Mouse (Mus musculus): ENCODE data around the gene Lrfn2. TPM values are rescaled to one million over a fixed set of nuclear protein-coding genes. Genes with fewer than 3 reads are reported as not detected.
A peak's percentile ranks its signal among the peaks of the same experiment; 100 is the strongest.

Lrfn2 gene
- total and polyA plus RNA-seq, 2 experiments from 2014 or later = 16.5 to 28.7 TPM

GRCm38 (mm10) chr17:48922905-48923304, 9.3 kb upstream of the Lrfn2 start:
- no peak overlapping the region for H3K4me2 ChIP-seq (ENCODE audit: low read depth)
- 93% methylated on average over 2 of the region's 2 CpGs for WGBS
- TF ChIP-seq CTCF (IDR thresholded peaks at IDR 0.05; ENCODE audit: low read depth) = no peak
- no peaks in the 10 kb centered on the region for H3K4me1 ChIP-seq (ENCODE audit: insufficient read depth)
- H3K27me3 ChIP-seq (ENCODE audit: insufficient read depth, low read length) = no peaks in the 10 kb centered on the region
- ATAC-seq = no peak
- no peak overlapping the region for H3K27ac ChIP-seq (ENCODE audit: low read depth, low read length)
- no peak for DNase-seq
- H3K9me3 ChIP-seq (ENCODE audit: low read length) = no peaks in the 10 kb centered on the region
- no peak overlapping the region for H3K4me3 ChIP-seq (ENCODE audit: low read depth, low read length)
- no peaks in the 10 kb centered on the region for H3K36me3 ChIP-seq (ENCODE audit: insufficient read depth)
- no peak overlapping the region for H3K9ac ChIP-seq

- Histone ChIP-seq H3K4me1 (ENCODE audit: insufficient read depth) (no peaks in the 10 kb centered on the region), H3K27me3 (ENCODE audit: insufficient read depth, low read length) (no peaks in the 10 kb centered on the region), H3K4me2 (ENCODE audit: low read depth) (no peak overlapping the region), H3K36me3 (ENCODE audit: insufficient read depth) (no peaks in the 10 kb centered on the region), H3K4me3 (ENCODE audit: low read depth, low read length) (no peak overlapping the region), H3K9me3 (ENCODE audit: low read length) (no peaks in the 10 kb centered on the region), H3K27ac (ENCODE audit: low read depth, low read length) (no peak overlapping the region), H3K9ac (no peak overlapping the region)
- DNase-seq = no peak
- no peak for TF ChIP-seq CTCF (IDR thresholded peaks at IDR 0.05; ENCODE audit: low read depth)
- 86% methylated on average over 9 of the region's 9 CpGs for WGBS
- ATAC-seq = no peak
These were observed 6.8 kb upstream of the Lrfn2 start for GRCm38 (mm10) chr17:48925426-48925825.

GRCm38 (mm10) chr17:48930994-48931393, 1.2 kb upstream of the Lrfn2 start:
- peak; percentile 60 for TF ChIP-seq CTCF (IDR thresholded peaks at IDR 0.05; ENCODE audit: low read depth)
- ATAC-seq (no peak), DNase-seq (peak; percentile 37)
- H3K36me3 ChIP-seq (ENCODE audit: insufficient read depth) = no peaks in the 10 kb centered on the region
- H3K4me2 ChIP-seq (ENCODE audit: low read depth) = peak overlapping the region; percentile 70
- 59% methylated on average over 10 of the region's 10 CpGs for whole genome bisulfite sequencing
- H3K9me3 ChIP-seq (ENCODE audit: low read length) = no peaks in the 10 kb centered on the region
- peak overlapping the region; percentile 87; the same call in 1 of the 2 replicates for H3K9ac ChIP-seq
- no peaks in the 10 kb centered on the region for H3K27me3 ChIP-seq (ENCODE audit: insufficient read depth, low read length)
- H3K4me1 ChIP-seq (ENCODE audit: insufficient read depth) = 0 out of 2 replicates have a peak, but pooled peaks cover 6% of the 10 kb centered on the region
- H3K4me3 ChIP-seq (ENCODE audit: low read depth, low read length) = peak overlapping the region; percentile 71
- H3K27ac ChIP-seq (ENCODE audit: low read depth, low read length) = no peak overlapping the region

GRCm38 (mm10) chr17:48932406-48932906, 277 bp downstream of the Lrfn2 start:
- H3K9me3 ChIP-seq (ENCODE audit: low read length) = no peaks in the 10 kb centered on the region
- TF ChIP-seq CTCF (IDR thresholded peaks at IDR 0.05; ENCODE audit: low read depth) = no peak
- H3K4me2 ChIP-seq (ENCODE audit: low read depth) = peak overlapping the region; percentile 70
- ATAC-seq = no peak
- 0 out of 2 replicates have a peak, but pooled peaks cover 8% of the 10 kb centered on the region for H3K4me1 ChIP-seq (ENCODE audit: insufficient read depth)
- peak overlapping the region; percentile 71 for H3K4me3 ChIP-seq (ENCODE audit: low read depth, low read length)
- peak overlapping the region; percentile 87 for H3K9ac ChIP-seq
- H3K27me3 ChIP-seq (ENCODE audit: insufficient read depth, low read length) = no peaks in the 10 kb centered on the region
- H3K36me3 ChIP-seq (ENCODE audit: insufficient read depth) = no peaks in the 10 kb centered on the region
- no peak for DNase-seq
- 3% methylated on average over 26 of the region's 26 CpGs for WGBS
- peak overlapping the region; percentile 89 for H3K27ac ChIP-seq (ENCODE audit: low read depth, low read length)

GRCm38 (mm10) chr17:48932916-48933315, 737 bp downstream of the Lrfn2 start:
- WGBS = 5% methylated on average over 9 of the region's 9 CpGs
- H3K9ac ChIP-seq = peak overlapping the region; percentile 87
- H3K27me3 ChIP-seq (ENCODE audit: insufficient read depth, low read length) = no peaks in the 10 kb centered on the region
- peak overlapping the region; percentile 71 for H3K4me3 ChIP-seq (ENCODE audit: low read depth, low read length)
- DNase-seq (peak; percentile 40), ATAC-seq (no peak)
- peak overlapping the region; percentile 70 for H3K4me2 ChIP-seq (ENCODE audit: low read depth)
- H3K9me3 ChIP-seq (ENCODE audit: low read length) = no peaks in the 10 kb centered on the region
- peak overlapping the region; percentile 89 for H3K27ac ChIP-seq (ENCODE audit: low read depth, low read length)
- no peaks in the 10 kb centered on the region for H3K36me3 ChIP-seq (ENCODE audit: insufficient read depth)
- TF ChIP-seq CTCF (IDR thresholded peaks at IDR 0.05; ENCODE audit: low read depth) = no peak
- 0 out of 2 replicates have a peak, but pooled peaks cover 8% of the 10 kb centered on the region for H3K4me1 ChIP-seq (ENCODE audit: insufficient read depth)

GRCm38 (mm10) chr17:48935201-48935600, 3.0 kb downstream of the Lrfn2 start:
- no peak for TF ChIP-seq CTCF (IDR thresholded peaks at IDR 0.05; ENCODE audit: low read depth)
- WGBS = 94% methylated on average over 8 of the region's 8 CpGs
- ATAC-seq = no peak

GRCm38 (mm10) chr17:48936445-48937141, 4.4 kb downstream of the Lrfn2 start:
- H3K36me3 ChIP-seq (ENCODE audit: insufficient read depth) = no peaks in the 10 kb centered on the region
- 0 out of 2 replicates have a peak, but pooled peaks cover 8% of the 10 kb centered on the region for H3K4me1 ChIP-seq (ENCODE audit: insufficient read depth)
- no peak for ATAC-seq
- TF ChIP-seq CTCF (IDR thresholded peaks at IDR 0.05; ENCODE audit: low read depth) = peak; percentile 56
- peak; percentile 45 for DNase-seq
- H3K27ac ChIP-seq (ENCODE audit: low read depth, low read length) = no peak overlapping the region
- no peaks in the 10 kb centered on the region for H3K27me3 ChIP-seq (ENCODE audit: insufficient read depth, low read length)
- no peak overlapping the region for H3K9ac ChIP-seq
- no peak overlapping the region for H3K4me3 ChIP-seq (ENCODE audit: low read depth, low read length)
- 56% methylated on average over 5 of the region's 5 CpGs for WGBS
- H3K4me2 ChIP-seq (ENCODE audit: low read depth) = no peak overlapping the region
- H3K9me3 ChIP-seq (ENCODE audit: low read length) = no peaks in the 10 kb centered on the region

More at GRCm38 (mm10) chr17:48935201-48935600, 3.0 kb downstream of the Lrfn2 start:
- no peak for DNase-seq
- H3K4me2 ChIP-seq (ENCODE audit: low read depth) = peak overlapping the region; percentile 70
- H3K27ac ChIP-seq (ENCODE audit: low read depth, low read length) = no peak overlapping the region
- H3K27me3 ChIP-seq (ENCODE audit: insufficient read depth, low read length) = no peaks in the 10 kb centered on the region
- no peaks in the 10 kb centered on the region for H3K36me3 ChIP-seq (ENCODE audit: insufficient read depth)
- no peak overlapping the region for H3K9ac ChIP-seq
- H3K9me3 ChIP-seq (ENCODE audit: low read length) = no peaks in the 10 kb centered on the region
- peak overlapping the region; percentile 71 for H3K4me3 ChIP-seq (ENCODE audit: low read depth, low read length)
- H3K4me1 ChIP-seq (ENCODE audit: insufficient read depth) = 0 out of 2 replicates have a peak, but pooled peaks cover 8% of the 10 kb centered on the region

All from forebrain, postnatal 0 days (tissue).